Mouse (Mus musculus) c-Kit-positive CD71-positive TER-119-negative erythroid progenitor cells, embryonic 14.5 days (primary cell): ENCODE results near the gene Tmem52.
A peak's percentile ranks its signal among the peaks of the same experiment; 100 is the strongest.
"Not testable (repeated sequence)": the region's sequence is repeated elsewhere in the genome, so short reads cannot be mapped to it uniquely, and the experiment has no call there.

Experiments used
- DNase-seq: peaks from one replicate; pipeline ENCODE4 v3.0.0-alpha.2; 2013; ENCODE audit warnings: low read depth

The Tmem52 gene

DNA sequence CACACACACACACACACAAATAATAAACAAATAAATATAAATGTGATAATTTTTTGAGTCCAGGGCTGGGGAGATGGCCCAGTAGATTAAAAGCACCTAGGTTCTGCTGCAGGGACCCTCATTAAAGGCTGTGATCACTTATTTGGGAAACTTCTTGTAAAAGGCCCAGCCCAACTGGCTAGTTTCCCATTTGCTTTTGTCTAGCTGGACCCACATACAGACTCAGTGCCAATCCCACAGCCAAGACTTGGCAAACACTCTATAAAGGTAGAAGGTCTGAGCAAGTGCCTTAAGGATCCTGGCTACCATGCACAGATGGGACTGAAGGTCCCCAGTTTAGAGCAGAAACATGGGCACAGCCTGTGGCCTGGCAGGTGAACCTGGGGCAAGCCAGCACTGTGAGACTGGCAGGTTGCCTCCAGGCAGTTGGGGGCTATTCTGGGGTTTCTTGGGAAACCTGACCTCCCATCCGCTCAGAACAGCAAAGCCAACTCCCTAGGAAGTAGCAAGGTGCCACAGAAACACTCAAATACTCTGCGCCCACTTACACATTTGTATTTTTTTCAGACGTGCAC lies 3.9 kb downstream of the Tmem52 start:
- DNase-seq, result no peak

DNA sequence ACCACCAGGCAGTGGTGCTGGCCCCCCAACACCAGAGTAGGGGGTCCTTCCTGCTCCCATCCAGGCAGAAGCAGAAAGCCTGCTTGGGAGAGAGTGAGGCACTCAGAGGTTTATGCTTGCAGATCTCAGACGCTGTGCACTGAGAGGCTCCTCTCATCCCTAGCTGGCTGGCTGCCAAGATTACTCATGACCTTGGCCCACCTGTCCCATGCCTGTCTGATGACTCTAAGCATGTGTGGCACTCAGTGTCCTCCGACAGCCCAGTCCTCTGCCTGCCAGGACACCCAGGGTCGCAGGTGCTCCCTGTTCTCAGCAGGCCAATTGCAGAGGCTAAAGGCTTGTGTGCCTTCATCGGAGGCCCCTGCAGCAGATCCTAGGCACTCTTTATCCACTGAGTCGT lies 4.4 kb downstream of the Tmem52 start:
- DNase-seq, result no peak

DNA sequence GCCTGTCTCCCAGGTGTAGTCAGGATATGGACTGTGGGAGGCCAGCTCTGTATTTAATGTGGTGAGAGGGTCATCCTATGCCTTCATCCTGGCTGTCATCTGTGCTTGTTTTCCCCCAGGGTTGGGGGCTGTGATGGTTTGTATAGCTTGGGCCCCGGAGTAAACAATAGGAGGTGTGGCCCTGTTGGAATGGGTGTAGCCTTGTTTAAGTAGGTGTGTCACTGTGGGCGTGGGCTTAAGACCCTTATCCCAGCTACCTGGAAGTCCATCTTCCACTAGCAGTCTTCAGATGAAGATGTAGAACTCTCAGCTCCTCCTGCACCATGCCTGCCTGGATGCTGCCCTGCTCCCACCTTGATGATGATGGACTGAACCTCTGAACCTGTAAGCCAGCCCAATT lies 4.9 kb downstream of the Tmem52 start:
- DNase-seq, result not testable (repeated sequence)

DNA sequence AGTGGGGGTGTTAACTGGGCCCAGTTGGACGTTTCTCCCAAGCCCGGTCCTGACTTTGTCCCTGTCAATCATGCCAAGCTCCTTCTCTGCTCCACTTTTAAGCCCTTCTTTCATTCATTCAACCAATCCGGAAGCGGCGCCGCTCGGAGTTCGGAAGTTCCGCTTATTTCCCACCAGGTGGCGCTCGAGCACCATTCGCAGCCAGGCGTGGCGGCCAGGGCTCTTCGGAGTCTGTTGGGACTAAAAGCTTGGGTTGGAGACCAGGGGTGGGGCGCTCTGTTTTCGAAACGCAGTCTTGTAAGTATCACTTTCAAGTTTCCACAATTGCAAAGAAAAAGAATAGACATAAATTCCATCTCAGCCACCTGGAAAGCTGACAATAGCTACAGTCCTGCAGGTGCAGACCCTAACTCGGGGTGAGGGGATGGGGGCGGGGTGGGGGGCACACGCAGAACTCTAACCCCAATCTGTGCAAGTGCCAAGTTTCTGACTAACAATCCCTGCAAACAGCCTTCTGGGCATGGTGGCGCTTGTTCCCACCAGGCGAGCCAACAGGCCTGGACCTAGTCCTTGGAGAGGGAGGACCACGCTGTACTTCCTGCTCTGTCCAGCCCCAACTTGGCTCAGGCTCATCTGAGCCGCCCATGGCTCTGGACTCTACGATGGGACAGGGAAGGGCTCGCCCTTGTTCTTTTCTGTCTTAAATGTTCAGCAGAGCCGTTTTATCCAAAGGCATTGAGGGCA lies 12.6 kb downstream of the Tmem52 start:
- peak; percentile 65 for DNase-seq

DNA sequence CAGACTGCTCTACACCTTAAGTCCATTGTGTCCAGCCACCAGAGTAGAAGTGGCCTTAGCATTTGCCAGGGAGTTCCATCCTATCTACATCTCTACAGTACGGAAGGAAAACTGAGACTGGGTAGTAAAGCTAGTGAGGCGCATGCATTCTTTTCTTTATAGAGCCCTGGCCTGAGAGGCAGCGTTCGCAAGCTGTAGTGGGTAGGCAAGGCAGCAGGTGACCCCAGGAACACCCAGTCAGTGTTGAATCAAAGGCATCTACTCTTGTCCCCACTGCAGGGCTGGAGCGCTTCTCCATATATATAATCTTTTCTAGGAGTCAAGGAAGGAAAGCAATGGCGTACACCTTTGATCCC lies 13.2 kb downstream of the Tmem52 start:
- no peak for DNase-seq

DNA sequence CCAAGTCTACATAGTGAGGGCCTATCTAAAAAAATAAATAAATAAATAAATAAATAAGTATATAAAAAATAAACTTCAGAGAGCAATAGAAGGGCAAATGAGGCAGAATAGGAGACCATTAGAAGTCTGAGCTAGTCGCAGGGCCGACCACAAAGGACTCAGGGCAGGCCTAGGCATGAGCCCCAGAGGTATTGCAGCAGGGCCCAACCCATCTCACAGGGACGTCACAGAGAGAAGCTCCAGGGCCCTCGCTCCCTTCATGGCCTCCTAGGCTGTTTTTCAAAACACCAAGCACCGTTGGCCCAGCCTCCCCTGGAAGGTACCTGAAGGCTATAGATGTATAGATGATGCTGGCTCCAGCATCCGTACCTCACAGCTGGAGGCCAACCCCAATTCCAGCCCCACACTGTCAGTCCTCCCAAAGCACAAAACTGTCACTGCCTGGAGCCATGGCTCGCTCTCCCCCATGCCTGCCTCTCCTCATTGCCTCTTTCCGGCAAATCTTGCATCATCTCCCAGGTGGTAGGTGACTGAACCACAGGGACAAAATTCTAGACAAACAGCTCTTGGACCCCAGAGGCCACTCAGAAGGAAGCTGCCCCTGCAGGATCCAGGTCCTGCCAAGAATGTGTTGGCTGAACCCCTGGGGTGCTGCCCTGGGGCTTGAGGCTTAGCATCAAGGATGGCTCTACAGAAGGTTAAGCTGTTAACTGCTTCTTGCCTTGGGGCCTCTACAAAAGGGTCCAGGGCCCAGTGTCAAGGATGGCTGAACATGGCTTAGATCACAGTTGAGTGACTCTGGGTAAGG lies 14.0 kb downstream of the Tmem52 start:
- DNase-seq, result no peak

DNA sequence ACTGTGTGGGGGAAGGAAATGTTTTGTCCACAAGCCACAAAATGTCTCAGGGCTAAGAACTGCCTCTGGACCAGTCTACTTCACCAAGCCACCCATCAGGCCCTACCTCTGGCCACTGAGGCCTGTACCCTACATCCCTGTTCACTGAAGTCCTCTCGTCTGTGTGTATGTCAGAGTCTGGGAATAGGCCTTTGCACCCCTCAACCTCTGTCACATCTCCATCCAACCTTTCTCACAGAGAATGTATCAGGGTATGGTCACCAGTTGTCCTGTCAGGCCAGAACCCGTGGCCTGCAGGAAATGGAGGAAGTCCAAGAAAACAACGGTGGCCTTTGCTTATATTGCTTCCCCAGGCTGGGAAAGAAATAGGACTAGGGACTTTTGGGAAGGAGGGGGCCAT lies 16.6 kb downstream of the Tmem52 start:
- no peak for DNase-seq

DNA sequence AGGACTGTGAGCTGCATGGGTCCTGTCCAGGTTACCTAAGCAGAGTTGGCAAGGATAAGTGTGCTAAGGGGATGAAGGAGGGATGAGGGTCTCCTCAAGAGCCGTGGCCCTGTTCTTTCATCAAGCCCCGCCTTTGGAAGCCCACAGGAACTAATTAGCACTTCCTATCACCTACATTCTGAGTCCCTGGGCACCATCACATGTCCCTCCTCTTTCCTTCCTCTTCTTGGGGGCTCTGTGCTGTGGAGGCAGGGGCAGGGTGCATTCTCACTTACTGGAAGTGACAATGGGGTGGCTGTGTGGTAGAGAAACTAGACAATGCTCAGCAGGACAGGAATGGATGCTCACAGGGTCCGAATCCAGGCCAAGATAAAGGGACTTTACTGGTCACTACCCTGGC lies 18.8 kb downstream of the Tmem52 start:
- no peak for DNase-seq

DNA sequence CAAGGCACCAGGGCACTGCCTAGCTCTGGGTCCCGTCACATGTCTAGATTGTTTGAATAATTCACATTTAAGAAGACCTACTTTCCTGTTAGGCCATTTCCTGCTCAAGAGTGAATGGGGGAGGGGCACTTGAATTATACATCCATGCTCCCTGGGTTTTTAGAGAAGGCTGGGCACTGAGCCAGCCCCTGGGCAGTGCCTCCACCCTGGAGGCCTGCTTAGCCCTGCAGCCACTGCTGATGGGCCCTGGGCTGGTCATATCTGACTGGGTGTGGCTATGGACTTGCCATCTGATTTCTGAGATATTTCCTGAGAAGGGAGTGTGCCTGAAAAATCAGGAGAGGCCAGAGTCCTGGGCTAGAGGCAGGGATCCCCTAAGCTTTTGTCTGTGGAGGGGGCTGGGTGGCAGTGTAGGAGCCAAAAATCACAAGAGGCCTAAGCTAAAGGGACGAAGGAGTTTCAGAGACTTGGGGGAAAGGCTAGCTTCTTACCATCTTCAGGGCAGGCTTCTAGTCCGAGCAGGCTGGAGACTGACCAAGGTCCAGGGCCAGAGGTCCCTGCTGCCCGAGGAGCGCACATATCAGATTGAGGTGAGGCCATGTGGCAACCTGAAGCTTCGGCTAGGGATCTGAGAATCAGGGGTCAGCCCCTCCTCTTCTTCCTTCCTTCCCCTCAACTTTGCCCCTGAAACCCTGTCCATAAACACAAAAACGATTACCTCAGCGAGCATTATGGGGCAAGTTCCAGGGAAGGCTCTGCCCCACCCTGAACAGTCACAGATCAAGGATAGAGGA lies 19.5 kb downstream of the Tmem52 start:
- DNase-seq, result no peak

DNA sequence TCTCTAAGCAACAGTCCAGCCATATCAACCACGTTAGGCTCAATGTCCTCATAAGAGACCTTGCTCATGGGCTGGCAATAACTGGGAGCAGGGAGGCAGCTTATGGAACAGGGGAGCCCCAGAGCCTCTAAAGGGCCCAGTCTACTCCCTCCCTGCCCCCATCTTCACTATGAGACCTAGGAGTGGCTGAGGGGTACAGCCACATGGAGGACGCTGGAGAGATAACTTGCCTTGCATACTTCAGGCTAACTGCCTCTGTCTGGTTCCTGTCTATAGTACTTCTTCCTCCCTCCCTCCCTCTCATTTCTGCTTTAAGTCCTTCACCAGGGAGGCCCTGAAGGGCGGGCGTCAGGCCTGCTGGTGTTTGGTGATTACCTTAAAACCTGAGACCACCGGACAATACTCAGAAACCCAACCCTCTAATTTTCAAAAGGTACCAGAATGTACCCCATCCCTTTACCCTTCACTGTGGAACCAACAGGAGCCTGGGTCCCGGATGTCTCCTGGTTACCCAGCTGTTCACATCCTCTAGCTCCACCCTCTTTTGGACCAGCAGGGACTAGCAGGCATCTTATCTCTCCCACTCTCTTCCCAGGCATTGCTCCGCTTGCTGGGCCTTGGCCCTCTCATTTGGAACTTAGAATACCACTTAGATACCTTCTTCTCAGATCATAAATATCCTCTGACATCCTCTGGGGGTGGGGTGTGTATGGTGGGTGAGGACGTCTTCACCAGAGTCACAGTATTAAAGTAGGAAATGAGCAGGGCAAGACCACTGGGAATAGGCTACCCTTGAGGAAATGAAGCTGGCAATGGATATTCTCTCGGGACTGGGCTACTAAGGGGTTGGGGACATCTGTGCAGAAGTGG lies 20.4 kb downstream of the Tmem52 start:
- no peak for DNase-seq

DNA sequence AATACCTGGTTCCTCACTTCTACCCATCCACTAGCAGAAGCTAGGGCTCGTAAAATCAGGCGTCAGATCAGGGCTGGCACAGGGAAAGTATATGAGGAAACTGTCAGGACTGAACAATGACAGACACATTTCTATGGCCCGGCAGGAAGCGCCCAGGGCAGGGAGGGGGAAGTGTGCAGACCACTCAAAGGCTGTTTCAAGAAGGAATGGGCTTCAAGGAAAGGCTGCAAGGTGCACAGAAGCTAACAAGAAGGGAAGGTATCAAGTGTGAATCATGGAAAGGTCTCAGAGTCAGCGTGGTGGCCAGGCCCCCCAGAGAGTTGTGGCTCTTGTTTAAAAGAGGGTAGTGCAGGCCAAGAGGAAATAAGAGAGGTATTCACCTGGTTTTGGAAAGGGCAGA lies 21.5 kb downstream of the Tmem52 start:
- DNase-seq, result no peak

DNA sequence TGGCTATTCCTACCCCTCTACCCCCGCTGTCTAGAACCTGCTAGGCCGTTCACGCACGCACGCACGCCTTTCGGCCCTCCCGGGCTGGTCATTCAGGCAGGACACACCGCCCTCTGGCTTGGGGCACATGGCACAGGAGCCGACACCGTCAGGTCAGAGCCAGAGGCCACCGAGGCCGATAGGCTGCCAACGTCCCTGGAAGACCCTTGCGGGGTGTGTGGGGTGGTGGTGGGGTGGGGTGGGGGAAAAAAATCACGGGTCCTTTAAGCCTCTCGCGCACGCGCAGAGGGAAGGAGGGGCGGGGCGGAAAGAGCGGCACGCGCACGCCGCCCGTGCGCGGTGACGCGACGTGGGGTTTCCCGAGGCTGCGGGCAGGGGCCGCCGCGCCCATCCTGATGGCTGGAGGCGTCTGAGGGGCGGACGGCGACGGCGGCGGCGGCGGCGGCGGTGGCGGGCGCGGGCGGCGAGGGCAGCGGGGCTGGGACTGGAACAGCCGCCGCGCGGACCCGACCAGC lies 22.1 kb downstream of the Tmem52 start, which contains the start of gene Gnb1:
Gene Gnb1 (plus strand): TSS at position 372 of the 515 bp plus-strand sequence.
- DNase-seq, result peak; percentile 73

DNA sequence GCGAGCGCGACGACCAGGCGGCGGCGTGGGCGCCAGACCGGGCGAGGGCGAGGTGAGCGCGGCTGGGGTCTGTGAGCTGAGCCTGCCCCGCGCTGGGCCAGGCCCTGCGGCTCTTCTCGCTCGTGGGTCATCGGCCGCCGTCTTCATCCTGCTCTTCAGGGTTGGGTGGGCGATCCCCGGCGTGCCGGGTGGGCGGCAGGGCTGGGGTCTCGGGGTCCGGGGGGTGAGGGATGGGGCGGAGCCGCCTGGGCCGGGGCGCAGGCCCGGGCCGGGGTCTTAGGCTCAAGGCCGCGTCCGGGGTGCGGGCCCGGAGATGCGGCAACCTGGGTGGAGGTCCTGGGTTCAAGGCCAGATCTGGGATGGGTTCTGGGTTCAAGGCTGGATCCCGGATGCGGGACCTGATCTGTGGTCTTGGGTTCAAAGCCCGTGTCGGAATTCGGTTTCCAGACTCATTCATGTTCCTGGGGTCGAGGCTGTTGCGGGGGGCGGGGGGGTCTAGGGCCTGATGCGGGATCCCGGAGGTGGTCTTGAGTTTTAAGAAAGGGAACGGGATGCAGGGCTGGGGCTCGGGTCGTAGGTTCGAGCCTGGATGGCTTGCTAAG lies 22.7 kb downstream of the Tmem52 start:
- DNase-seq, result no peak

DNA sequence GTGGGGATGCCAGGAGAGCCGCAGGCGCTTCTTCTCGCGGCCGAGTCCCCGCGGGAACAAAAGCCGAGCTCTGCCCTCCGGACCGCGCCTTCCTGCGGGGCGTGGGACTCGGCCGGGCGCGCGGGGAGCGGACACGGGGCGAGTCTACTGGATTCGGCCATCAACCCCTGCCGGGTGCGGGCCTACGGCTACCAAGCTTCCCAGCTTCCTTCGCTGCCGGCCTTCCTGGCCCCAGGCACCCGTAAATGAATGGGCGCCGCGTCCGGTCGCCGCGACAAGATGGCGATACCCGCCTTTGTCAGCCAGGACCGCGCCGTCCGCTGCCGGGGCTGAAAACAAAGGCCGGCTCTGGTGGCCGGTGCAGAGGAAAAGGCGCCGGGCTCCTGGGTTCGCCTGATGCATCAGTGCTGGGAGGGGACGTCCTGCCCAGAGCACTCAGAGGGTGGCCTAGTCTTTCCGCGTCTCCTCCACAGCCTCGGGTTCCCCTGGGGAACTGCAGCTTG lies 23.3 kb downstream of the Tmem52 start:
- no peak for DNase-seq

DNA sequence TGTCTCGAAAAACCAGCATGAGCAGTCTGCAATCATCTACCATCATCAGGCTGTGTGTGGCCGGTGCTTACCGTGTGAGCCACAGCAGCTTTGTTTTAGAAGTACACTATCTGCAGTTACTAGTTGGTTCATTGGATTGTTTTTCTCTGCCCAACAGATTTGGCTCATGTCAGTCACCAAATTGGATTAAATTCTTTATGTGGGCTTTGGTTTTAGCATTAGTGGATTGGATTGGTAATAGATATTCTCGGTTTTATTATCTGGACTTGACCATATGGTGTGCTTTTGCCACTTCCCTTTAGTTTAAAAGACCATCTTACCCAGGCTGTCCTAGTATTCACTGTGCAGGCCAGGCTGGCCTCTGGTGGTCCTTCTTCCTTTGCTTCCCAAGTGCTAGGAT lies 26.0 kb downstream of the Tmem52 start:
- DNase-seq, result no peak

DNA sequence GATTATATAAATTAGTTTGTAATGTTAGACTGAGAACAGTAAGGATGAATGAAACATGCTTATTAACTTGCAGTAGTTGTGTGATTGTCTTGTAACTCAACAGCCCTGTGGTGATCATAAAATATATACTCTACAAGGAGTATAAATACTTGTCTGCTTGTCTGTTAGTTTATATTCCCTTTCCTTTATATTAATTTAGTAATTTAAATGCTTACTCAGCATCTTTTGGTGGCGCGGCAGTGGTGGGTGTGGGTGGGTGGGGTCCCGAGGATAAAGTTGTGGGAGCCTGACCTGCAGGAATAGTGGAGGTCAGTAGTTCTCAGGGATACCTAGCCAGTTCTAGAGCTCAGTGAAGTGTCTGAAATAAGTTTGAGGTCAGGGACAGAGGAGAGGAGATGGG lies 29.0 kb downstream of the Tmem52 start:
- DNase-seq, result no peak

DNA sequence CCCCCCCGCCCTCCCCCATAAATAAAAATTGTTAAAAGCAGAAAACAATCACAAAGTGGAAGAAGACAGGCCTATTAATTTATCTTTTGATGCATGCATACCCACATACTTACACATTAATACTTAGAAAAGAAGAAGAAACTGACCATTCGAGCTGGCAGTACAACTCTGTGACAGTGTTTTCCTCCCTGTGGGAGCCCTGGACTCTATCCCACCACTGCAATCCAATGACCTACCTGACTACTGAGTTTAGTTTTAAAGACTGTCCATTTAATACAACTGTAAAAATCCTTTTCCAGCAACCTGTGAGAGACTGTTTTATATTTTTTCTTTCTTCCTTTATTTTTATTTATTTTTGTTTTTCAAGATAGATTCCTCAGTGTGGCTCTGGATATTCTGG lies 32.2 kb downstream of the Tmem52 start:
- no peak for DNase-seq

DNA sequence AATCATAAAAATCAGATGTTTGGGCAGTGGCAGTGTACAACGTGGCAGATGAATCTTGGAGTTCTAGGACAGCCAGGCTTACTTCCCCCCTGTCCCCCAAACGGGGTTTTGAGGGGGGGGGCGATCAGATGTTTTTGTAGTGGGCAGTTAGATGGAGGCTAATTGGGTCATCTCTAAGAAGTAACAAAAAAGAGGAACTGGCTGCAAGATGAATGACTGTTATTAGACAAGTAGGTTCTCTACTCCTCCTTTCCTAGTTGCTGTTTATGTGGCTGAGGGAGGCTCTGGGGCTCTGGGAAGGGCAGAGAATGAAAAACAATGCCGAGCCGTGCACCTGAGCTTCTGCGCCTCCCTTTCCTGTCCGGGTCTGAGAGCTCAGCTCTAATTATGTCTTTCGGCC lies 36.2 kb downstream of the Tmem52 start:
- DNase-seq, result no peak

DNA sequence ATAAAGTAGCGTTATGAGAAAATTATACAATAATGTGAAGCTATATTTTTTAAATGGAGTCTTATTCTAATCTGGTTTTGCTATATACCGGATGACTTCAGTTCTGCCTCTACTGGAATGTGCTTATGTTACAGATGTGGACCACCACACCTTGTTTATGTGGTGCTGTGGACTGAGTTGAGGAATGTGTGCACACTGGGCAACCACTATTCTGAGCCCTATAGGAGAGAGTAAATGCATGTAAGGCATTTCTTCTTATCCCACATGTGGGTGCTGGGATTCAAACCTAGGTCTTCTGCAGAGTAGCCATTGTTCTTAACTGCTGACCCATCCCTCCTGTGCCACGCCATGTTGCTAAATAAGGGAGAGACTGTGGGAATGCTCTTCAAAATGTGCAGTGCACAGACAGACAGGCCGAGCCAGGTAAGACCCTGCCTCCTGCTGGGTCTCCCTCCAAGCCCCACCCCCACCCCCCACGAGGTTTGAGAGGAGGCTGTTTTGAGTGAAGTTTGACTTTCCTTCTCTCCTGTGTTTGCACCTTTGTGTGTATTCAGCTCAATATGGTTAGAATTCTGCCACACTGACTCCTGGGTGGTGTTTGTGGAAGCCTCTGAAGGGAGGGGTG lies 36.9 kb downstream of the Tmem52 start:
- DNase-seq, result no peak

DNA sequence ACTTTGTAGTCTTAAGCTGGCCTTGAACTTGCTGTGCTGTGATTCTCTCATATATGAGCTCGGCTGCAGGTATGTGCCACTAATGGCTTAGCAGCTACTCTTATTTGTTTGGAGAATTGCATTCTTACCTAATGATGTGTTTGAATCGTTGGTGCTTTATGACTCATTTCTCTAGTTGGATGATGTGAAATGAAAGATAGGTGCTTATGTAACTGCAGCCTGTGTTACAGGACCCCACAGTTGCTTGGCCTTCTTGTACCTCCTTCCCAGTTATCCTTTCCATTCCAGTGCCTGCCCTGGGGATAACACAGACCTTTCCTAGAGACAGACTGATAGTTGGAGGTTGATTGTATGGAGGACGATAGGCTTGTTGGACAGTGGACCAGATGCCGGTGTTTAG lies 39.7 kb downstream of the Tmem52 start:
- no peak for DNase-seq
